Mouse (Mus musculus) lung, embryonic 16.5 days (tissue): Measurements from ENCODE around the gene Mia3. TPM values are rescaled to one million over a fixed set of nuclear protein-coding genes. Genes with fewer than 3 reads are reported as not detected.
A peak's percentile ranks its signal among the peaks of the same experiment; 100 is the strongest.
"Not testable (repeated sequence)": the region's sequence is repeated elsewhere in the genome, so short reads cannot be mapped to it uniquely, and the experiment has no call there.

Experiments
- ATAC-seq: fragments of 200-750 bp; cut with Nextera tagmentation; 2 replicates; pipeline ENCODE4 v1.8.0; 2017; ENCODE audit warnings: low read depth, mild to moderate bottlenecking, moderate library complexity
- H3K27ac ChIP-seq: fragments of 300-500 bp; sonication (generic); 2 replicates; pipeline ENCODE4 v1.5.1; 2014; ENCODE audit warnings: mild to moderate bottlenecking, control low read depth, low read length
- H3K27me3 ChIP-seq: fragments of 300-500 bp; sonication (generic); 2 replicates; pipeline ENCODE4 v1.6.1; 2014; ENCODE audit warnings: low read depth, low read length, mixed read lengths; ENCODE audit not compliant: control insufficient read depth, insufficient read depth
- H3K36me3 ChIP-seq: fragments of 300-500 bp; sonication (generic); 2 replicates; pipeline ENCODE4 v1.6.1; 2014; ENCODE audit warnings: low read length; ENCODE audit not compliant: control insufficient read depth, insufficient read depth
- H3K4me1 ChIP-seq: fragments of 300-500 bp; sonication (generic); replicated peaks from 2 replicates; pipeline ENCODE4 v1.6.1; 2014; ENCODE audit warnings: low read length, mixed read lengths; ENCODE audit not compliant: control insufficient read depth, insufficient read depth
- H3K4me2 ChIP-seq: fragments of 300-500 bp; sonication (generic); 2 replicates; pipeline ENCODE4 v1.6.1; 2014; ENCODE audit warnings: low read depth, low read length, control low read depth
- H3K4me3 ChIP-seq: fragments of 300-500 bp; sonication (generic); 2 replicates; pipeline ENCODE4 v1.5.1; 2014; ENCODE audit warnings: mild to moderate bottlenecking, low read length, control low read depth
- H3K9ac ChIP-seq: fragments of 300-500 bp; sonication (generic); 2 replicates; pipeline ENCODE4 v1.6.1; 2014; ENCODE audit warnings: low read length, control low read depth
- H3K9me3 ChIP-seq: fragments of 300-500 bp; sonication (generic); 2 replicates; pipeline ENCODE4 v1.6.1; 2016; ENCODE audit warnings: low read length; ENCODE audit not compliant: control insufficient read depth
- WGBS: fragments of 180-500 bp; shearing (Covaris S2); extraction: QIAGEN DNeasy Blood & Tissue Kit; methylation state at CpG from one replicate; pipeline ENCODE4 v1.1.7; 2014; 5-methylcytosine and 5-hydroxymethylcytosine counted together
- polyA plus RNA-seq: library from polyadenylated mRNA; unstranded; fragments of >200 nt; fragmentation: Nextera tagmentation; extraction: Ambion mirVana; gene quantifications from 2 replicates; pipeline ENCODE4 v1.2.1, GENCODE M21; 2015

Gene Mia3
- polyA plus RNA-seq, 1 experiment from 2014 or later: 87.9 TPM

GRCm38 (mm10) chr1:183379376-183379775, 10.0 kb upstream of the Mia3 start:
- not testable (repeated sequence) for ATAC-seq, H3K27ac ChIP-seq, H3K27me3 ChIP-seq, H3K4me1 ChIP-seq, H3K4me2 ChIP-seq, H3K9me3 ChIP-seq, H3K4me3 ChIP-seq, H3K36me3 ChIP-seq, H3K9ac ChIP-seq
- 83% methylated on average over 3 of the region's 3 CpGs for WGBS

GRCm38 (mm10) chr1:183378321-183378941, 9.1 kb upstream of the Mia3 start:
- no peak overlapping the region for H3K4me3 ChIP-seq
- H3K4me2 ChIP-seq: no peak overlapping the region
- peak; percentile 45; the same call in 1 of the 2 replicates for ATAC-seq
- H3K36me3 ChIP-seq: no peaks in the 10 kb centered on the region
- no peaks in the 10 kb centered on the region for H3K4me1 ChIP-seq
- no peak overlapping the region for H3K27ac ChIP-seq
- WGBS: 69% methylated on average over 10 of the region's 10 CpGs
- H3K27me3 ChIP-seq: no peaks in the 10 kb centered on the region
- H3K9ac ChIP-seq: no peak overlapping the region
- peaks cover 2% of the 10 kb centered on the region; the same call in 1 of the 2 replicates for H3K9me3 ChIP-seq

GRCm38 (mm10) chr1:183377045-183377444, 7.7 kb upstream of the Mia3 start:
- no peaks in the 10 kb centered on the region for H3K27me3 ChIP-seq
- no peak overlapping the region for H3K9ac ChIP-seq
- H3K4me1 ChIP-seq: no peaks in the 10 kb centered on the region
- no peak overlapping the region for H3K27ac ChIP-seq
- H3K4me3 ChIP-seq: no peak overlapping the region
- 68% methylated on average over 4 of the region's 4 CpGs for WGBS
- H3K9me3 ChIP-seq: peaks cover 2% of the 10 kb centered on the region; the same call in 1 of the 2 replicates
- no peak for ATAC-seq
- no peaks in the 10 kb centered on the region for H3K36me3 ChIP-seq
- H3K4me2 ChIP-seq: no peak overlapping the region

GRCm38 (mm10) chr1:183374728-183375127, 5.4 kb upstream of the Mia3 start:
- Histone ChIP-seq H3K4me1 (peaks cover 5% of the 10 kb centered on the region), H3K9me3 (peaks cover 2% of the 10 kb centered on the region; the same call in 1 of the 2 replicates), H3K4me3 (no peak overlapping the region), H3K27me3 (no peaks in the 10 kb centered on the region), H3K4me2 (no peak overlapping the region), H3K27ac (no peak overlapping the region), H3K36me3 (no peaks in the 10 kb centered on the region), H3K9ac (no peak overlapping the region)
- WGBS: 72% methylated on average over 5 of the region's 5 CpGs
- ATAC-seq: no peak

GRCm38 (mm10) chr1:183368601-183369400, 552 bp downstream of the Mia3 start:
- Histone ChIP-seq H3K36me3 (peaks cover 16% of the 10 kb centered on the region), H3K4me2 (peak overlapping the region; percentile 87), H3K9me3 (no peaks in the 10 kb centered on the region), H3K9ac (peak overlapping the region; percentile 83), H3K4me3 (peak overlapping the region; percentile 85), H3K27ac (0 out of 2 replicates have a peak overlapping the region, but pooled peaks have one; percentile 7), H3K4me1 (peaks cover 18% of the 10 kb centered on the region), H3K27me3 (no peaks in the 10 kb centered on the region)
- 1% methylated on average over 48 of the region's 56 CpGs for WGBS
- ATAC-seq: peak; percentile 66

- 91% methylated on average over 5 of the region's 5 CpGs for WGBS
- Histone ChIP-seq H3K27ac (no peak overlapping the region), H3K9ac (no peak overlapping the region), H3K36me3 (peaks cover 16% of the 10 kb centered on the region), H3K27me3 (no peaks in the 10 kb centered on the region), H3K4me3 (no peak overlapping the region), H3K4me2 (no peak overlapping the region), H3K9me3 (no peaks in the 10 kb centered on the region), H3K4me1 (peaks cover 18% of the 10 kb centered on the region)
- no peak for ATAC-seq
Observed at GRCm38 (mm10) chr1:183366361-183366760, 3.0 kb downstream of the Mia3 start.

- Histone ChIP-seq H3K27me3 (no peaks in the 10 kb centered on the region), H3K4me3 (no peak overlapping the region), H3K4me1 (peaks cover 11% of the 10 kb centered on the region), H3K9ac (no peak overlapping the region), H3K4me2 (no peak overlapping the region), H3K9me3 (no peaks in the 10 kb centered on the region), H3K36me3 (peaks cover 26% of the 10 kb centered on the region), H3K27ac (no peak overlapping the region)
- 64% methylated on average over 5 of the region's 5 CpGs for WGBS
- ATAC-seq: peak; percentile 72
Observed at GRCm38 (mm10) chr1:183363577-183363867, 5.8 kb downstream of the Mia3 start.

- peaks cover 31% of the 10 kb centered on the region for H3K36me3 ChIP-seq
- peak; percentile 69 for ATAC-seq
- 64% methylated on average over 14 of the region's 14 CpGs for WGBS
Observed at GRCm38 (mm10) chr1:183362729-183363576, 6.4 kb downstream of the Mia3 start.

GRCm38 (mm10) chr1:183362301-183362700, 7.1 kb downstream of the Mia3 start:
- H3K4me1 ChIP-seq: no peaks in the 10 kb centered on the region; the same call in 1 of the 2 replicates
- no peak overlapping the region for H3K9ac ChIP-seq
- H3K36me3 ChIP-seq: peaks cover 38% of the 10 kb centered on the region
- H3K27me3 ChIP-seq: no peaks in the 10 kb centered on the region
- H3K4me2 ChIP-seq: no peak overlapping the region
- H3K4me3 ChIP-seq: no peak overlapping the region
- WGBS: 73% methylated on average over 5 of the region's 5 CpGs
- no peaks in the 10 kb centered on the region for H3K9me3 ChIP-seq
- H3K27ac ChIP-seq: no peak overlapping the region
- ATAC-seq: no peak

More at GRCm38 (mm10) chr1:183362729-183363576, 6.4 kb downstream of the Mia3 start:
- H3K9ac ChIP-seq: no peak overlapping the region
- peaks cover 5% of the 10 kb centered on the region for H3K4me1 ChIP-seq
- H3K9me3 ChIP-seq: no peaks in the 10 kb centered on the region
- H3K4me2 ChIP-seq: no peak overlapping the region
- H3K27ac ChIP-seq: no peak overlapping the region
- no peaks in the 10 kb centered on the region for H3K27me3 ChIP-seq
- no peak overlapping the region for H3K4me3 ChIP-seq
